Mouse (Mus musculus) ES-Bruce4 (cell line): ENCODE data around the gene Cep104. TPM values are rescaled to one million over a fixed set of nuclear protein-coding genes. Genes with fewer than 3 reads are reported as not detected.

ENCODE experiments used
- H3K27ac ChIP-seq: 2 replicates; pipeline ENCODE4 v1.5.1; 2012; ENCODE audit warnings: low read length, inconsistent platforms; ENCODE audit not compliant: insufficient read depth
- H3K27me3 ChIP-seq: 2 replicates; pipeline ENCODE4 v1.6.1; 2012; ENCODE audit warnings: mild to moderate bottlenecking, low read length, inconsistent platforms; ENCODE audit not compliant: control insufficient read depth, poor library complexity, insufficient read depth, severe bottlenecking
- H3K36me3 ChIP-seq: 2 replicates; pipeline ENCODE4 v1.6.1; 2012; ENCODE audit warnings: inconsistent platforms, mild to moderate bottlenecking, low read length, moderate library complexity; ENCODE audit not compliant: control insufficient read depth, poor library complexity, insufficient read depth, severe bottlenecking
- H3K4me1 ChIP-seq: one replicate; pipeline ENCODE4 v1.8.1; 2011; ENCODE audit warnings: low read length; ENCODE audit not compliant: control insufficient read depth, insufficient read depth
- H3K4me3 ChIP-seq: 2 replicates; pipeline ENCODE4 v1.5.1; 2011; ENCODE audit warnings: low read depth, mild to moderate bottlenecking, low read length
- H3K9ac ChIP-seq: 2 replicates; pipeline ENCODE4 v1.6.1; 2012; ENCODE audit warnings: low read depth, mild to moderate bottlenecking, inconsistent platforms; ENCODE audit not compliant: poor library complexity, severe bottlenecking
- H3K9me3 ChIP-seq: replicated peaks from 2 replicates; pipeline ENCODE4 v1.6.1; 2012; ENCODE audit warnings: mild to moderate bottlenecking, low read length, inconsistent platforms; ENCODE audit not compliant: control insufficient read depth, poor library complexity, insufficient read depth, severe bottlenecking
- CTCF ChIP-seq: IDR thresholded peaks from one replicate; pipeline ENCODE4 v1.8.1; 2011; ENCODE audit warnings: low read depth, low read length
- EP300 ChIP-seq: IDR thresholded peaks from 2 replicates; pipeline ENCODE4 v1.6.1; 2011; ENCODE audit warnings: low read depth, low read length; ENCODE audit not compliant: insufficient read depth
- POLR2A ChIP-seq: IDR thresholded peaks from one replicate; pipeline ENCODE4 v1.8.1; 2011; ENCODE audit warnings: low read length; ENCODE audit not compliant: insufficient read depth
- polyA plus RNA-seq: library from polyadenylated mRNA; stranded (reverse); fragments of >200 nt; gene quantifications from 2 replicates; pipeline ENCODE4 v1.2.4, GENCODE M21; 2011; ENCODE audit warnings: low read depth; ENCODE audit not compliant: missing spikeins, insufficient read depth, insufficient read length

The Cep104 gene
- polyA plus RNA-seq, 1 experiment: 17.6 TPM

GRCm38 (mm10) chr4:153945741-153946140, 29.3 kb upstream of the Cep104 start:
- Histone ChIP-seq H3K4me3 (no peak overlapping the region), H3K27ac (no peak overlapping the region), H3K36me3 (no peaks in the 10 kb centered on the region), H3K9me3 (no peaks in the 10 kb centered on the region), H3K4me1 (no peaks in the 10 kb centered on the region), H3K9ac (no peak overlapping the region), H3K27me3 (no peaks in the 10 kb centered on the region)
- TF ChIP-seq EP300: no peak
- no peak for TF ChIP-seq POLR2A
- TF ChIP-seq CTCF: no peak

GRCm38 (mm10) chr4:153950372-153950771, 24.6 kb upstream of the Cep104 start:
- TF ChIP-seq CTCF (no peak), POLR2A (no peak), EP300 (no peak)

GRCm38 (mm10) chr4:153951150-153951549, 23.8 kb upstream of the Cep104 start:
- Histone ChIP-seq H3K4me3 (no peak overlapping the region), H3K4me1 (no peaks in the 10 kb centered on the region), H3K36me3 (no peaks in the 10 kb centered on the region), H3K27me3 (no peaks in the 10 kb centered on the region), H3K9ac (no peak overlapping the region), H3K27ac (no peak overlapping the region), H3K9me3 (no peaks in the 10 kb centered on the region)
- TF ChIP-seq EP300: no peak
- no peak for TF ChIP-seq POLR2A
- TF ChIP-seq CTCF: no peak

More at GRCm38 (mm10) chr4:153950372-153950771, 24.6 kb upstream of the Cep104 start:
- no peaks in the 10 kb centered on the region for H3K36me3 ChIP-seq
- no peak overlapping the region for H3K9ac ChIP-seq
- H3K9me3 ChIP-seq: no peaks in the 10 kb centered on the region
- H3K4me1 ChIP-seq: no peaks in the 10 kb centered on the region
- no peaks in the 10 kb centered on the region for H3K27me3 ChIP-seq
- H3K4me3 ChIP-seq: no peak overlapping the region
- H3K27ac ChIP-seq: no peak overlapping the region

GRCm38 (mm10) chr4:153951692-153952091, 23.3 kb upstream of the Cep104 start:
- TF ChIP-seq EP300 (no peak), POLR2A (no peak), CTCF (no peak)

GRCm38 (mm10) chr4:153955651-153956050, 19.3 kb upstream of the Cep104 start:
- Histone ChIP-seq H3K27me3 (no peaks in the 10 kb centered on the region), H3K27ac (no peak overlapping the region), H3K4me1 (no peaks in the 10 kb centered on the region), H3K36me3 (no peaks in the 10 kb centered on the region), H3K9me3 (no peaks in the 10 kb centered on the region), H3K9ac (no peak overlapping the region), H3K4me3 (no peak overlapping the region)
- no peak for TF ChIP-seq POLR2A
- TF ChIP-seq EP300: no peak
- TF ChIP-seq CTCF: no peak

More at GRCm38 (mm10) chr4:153951692-153952091, 23.3 kb upstream of the Cep104 start:
- Histone ChIP-seq H3K4me1 (no peaks in the 10 kb centered on the region), H3K27me3 (no peaks in the 10 kb centered on the region), H3K4me3 (no peak overlapping the region), H3K9me3 (no peaks in the 10 kb centered on the region), H3K9ac (no peak overlapping the region), H3K36me3 (no peaks in the 10 kb centered on the region), H3K27ac (no peak overlapping the region)

GRCm38 (mm10) chr4:153956569-153957405, 18.2 kb upstream of the Cep104 start, which contains the start of gene A430005L14Rik:
Gene A430005L14Rik (plus strand): TSS chr4:153957237.
- TF ChIP-seq POLR2A (peak; percentile 16), EP300 (peak; percentile 63; the same call in 1 of the 2 replicates), CTCF (no peak)
- H3K27me3 ChIP-seq: no peaks in the 10 kb centered on the region

More at GRCm38 (mm10) chr4:153956569-153957405, 18.2 kb upstream of the Cep104 start, which contains the start of gene A430005L14Rik:
- peaks cover 9% of the 10 kb centered on the region for H3K36me3 ChIP-seq
- peak within 1 kb of the TSS; percentile 98 for H3K4me3 ChIP-seq
- H3K9ac ChIP-seq: peak within 1 kb of the TSS; percentile 82
- H3K9me3 ChIP-seq: no peaks in the 10 kb centered on the region
- H3K27ac ChIP-seq: peak within 1 kb of the TSS; percentile 15
- no peaks in the 10 kb centered on the region for H3K4me1 ChIP-seq
